Mouse (Mus musculus) neural tube, embryonic 12.5 days (tissue): ENCODE results near the gene Gm648. TPM values are rescaled to one million over a fixed set of nuclear protein-coding genes. Genes with fewer than 3 reads are reported as not detected.
A peak's percentile ranks its signal among the peaks of the same experiment; 100 is the strongest.
"Not testable (repeated sequence)": the region's sequence is repeated elsewhere in the genome, so short reads cannot be mapped to it uniquely, and the experiment has no call there.

Experiments used
- ATAC-seq: fragments of 200-750 bp; cut with Nextera tagmentation; 2 replicates; pipeline ENCODE4 v1.8.0; 2017; ENCODE audit warnings: low read depth, mild to moderate bottlenecking, moderate TSS enrichment, moderate library complexity; ENCODE audit not compliant: low FRiP score
- H3K27ac ChIP-seq: fragments of 300-500 bp; sonication (generic); 2 replicates; pipeline ENCODE4 v1.5.1; 2016
- H3K27me3 ChIP-seq: fragments of 300-500 bp; sonication (generic); replicated peaks from 2 replicates; pipeline ENCODE4 v1.6.1; 2016; ENCODE audit warnings: mild to moderate bottlenecking
- H3K36me3 ChIP-seq: fragments of 300-500 bp; sonication (generic); 2 replicates; pipeline ENCODE4 v1.6.1; 2016; ENCODE audit warnings: mild to moderate bottlenecking
- H3K4me1 ChIP-seq: fragments of 300-500 bp; sonication (generic); 2 replicates; pipeline ENCODE4 v1.6.1; 2016
- H3K4me2 ChIP-seq: fragments of 300-500 bp; sonication (generic); replicated peaks from 2 replicates; pipeline ENCODE4 v1.6.1; 2016; ENCODE audit warnings: mild to moderate bottlenecking
- H3K4me3 ChIP-seq: fragments of 300-500 bp; sonication (generic); 2 replicates; pipeline ENCODE4 v1.5.1; 2016
- H3K9ac ChIP-seq: fragments of 300-500 bp; sonication (generic); 2 replicates; pipeline ENCODE4 v1.6.1; 2016; ENCODE audit warnings: mild to moderate bottlenecking
- H3K9me3 ChIP-seq: fragments of 300-500 bp; sonication (generic); 2 replicates; pipeline ENCODE4 v1.6.1; 2016; ENCODE audit warnings: mild to moderate bottlenecking
- WGBS: fragments of 180-500 bp; shearing (Covaris S2); methylation state at CpG from one replicate; pipeline ENCODE4 v1.1.7; 2016; 5-methylcytosine and 5-hydroxymethylcytosine counted together
- polyA plus RNA-seq: library from polyadenylated mRNA; unstranded; fragments of >200 nt; fragmentation: Nextera tagmentation; extraction: Ambion mirVana; gene quantifications from 2 replicates; pipeline ENCODE4 v1.2.1, GENCODE M21; 2016

Gene Gm648
- polyA plus RNA-seq: not detected in 2 replicates

GRCm38 (mm10) chrX:56549506-56549905 is at the start of gene Gm648:
TSS of gene Gm648 (minus strand) at chrX:56549606.
- no peak within 1 kb of the TSS for H3K4me2 ChIP-seq
- H3K9me3 ChIP-seq: no peaks in the 10 kb centered on the region
- no peak within 1 kb of the TSS for H3K9ac ChIP-seq
- no peaks in the 10 kb centered on the region for H3K27me3 ChIP-seq
- 86% methylated on average over 7 of the region's 7 CpGs for WGBS
- H3K4me3 ChIP-seq: no peak within 1 kb of the TSS
- ATAC-seq: no peak
- no peaks in the 10 kb centered on the region for H3K36me3 ChIP-seq
- H3K27ac ChIP-seq: no peak within 1 kb of the TSS
- H3K4me1 ChIP-seq: no peaks in the 10 kb centered on the region

DNA sequence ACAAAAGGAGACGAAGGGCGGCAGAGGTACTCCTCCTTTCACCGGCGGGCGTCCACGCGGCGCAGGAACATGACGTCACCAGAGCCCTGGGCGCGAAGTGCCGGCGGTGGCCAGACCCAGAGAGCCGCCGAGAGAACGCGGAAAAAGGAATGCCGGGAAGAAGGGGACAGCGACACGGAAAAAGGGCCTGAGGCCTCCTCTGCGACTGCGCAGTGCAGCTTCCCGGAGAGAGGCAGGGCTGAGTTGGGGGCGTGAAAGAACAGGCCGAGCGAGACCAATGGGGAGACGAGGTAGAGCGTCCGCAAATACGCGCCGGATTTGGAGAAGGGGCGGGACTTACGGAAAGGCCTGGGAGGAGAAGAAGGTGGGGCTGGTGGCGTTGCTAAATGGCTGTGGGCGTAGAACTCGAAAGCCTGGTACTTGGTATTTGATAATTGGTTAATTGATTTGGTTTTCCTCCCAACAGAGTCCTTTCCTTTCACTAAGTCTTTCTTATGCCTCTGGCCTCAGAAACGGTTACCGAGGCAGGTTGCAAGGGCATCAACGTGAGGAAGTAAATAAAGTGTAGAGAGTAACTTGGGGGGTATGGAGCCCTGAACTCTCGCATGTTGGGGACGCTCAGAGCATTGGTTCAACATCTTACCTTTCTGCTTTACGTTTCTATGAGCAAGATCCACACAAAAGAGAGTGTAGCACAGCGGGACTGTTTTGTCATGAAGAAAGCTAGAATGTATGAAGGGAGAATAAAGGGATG is 48.7 kb upstream of the Gm648 start, which contains the start of gene Mmgt1:
Gene Mmgt1 (minus strand): TSS at position 183 of the 754 bp plus-strand sequence.
- no peaks in the 10 kb centered on the region for H3K9me3 ChIP-seq
- H3K27ac ChIP-seq: no peak within 1 kb of the TSS
- peak within 1 kb of the TSS; percentile 58 for H3K4me3 ChIP-seq
- WGBS: 14% methylated on average over 41 of the region's 44 CpGs
- peak; percentile 97 for ATAC-seq
- H3K36me3 ChIP-seq: no peaks in the 10 kb centered on the region
- H3K4me1 ChIP-seq: peaks cover 3% of the 10 kb centered on the region; the same call in 1 of the 2 replicates
- H3K27me3 ChIP-seq: no peaks in the 10 kb centered on the region
- H3K4me2 ChIP-seq: peak within 1 kb of the TSS; percentile 58
- H3K9ac ChIP-seq: peak within 1 kb of the TSS; percentile 67

- peak overlapping the region; percentile 58 for H3K4me2 ChIP-seq
- H3K4me1 ChIP-seq: peaks cover 3% of the 10 kb centered on the region; the same call in 1 of the 2 replicates
- WGBS: 15% methylated on average over 25 of the region's 25 CpGs
- ATAC-seq: peak; percentile 75
- peak overlapping the region; percentile 67 for H3K9ac ChIP-seq
- no peaks in the 10 kb centered on the region for H3K9me3 ChIP-seq
- H3K27ac ChIP-seq: no peak overlapping the region
- H3K4me3 ChIP-seq: peak overlapping the region; percentile 58
- H3K27me3 ChIP-seq: no peaks in the 10 kb centered on the region
- H3K36me3 ChIP-seq: no peaks in the 10 kb centered on the region
These were observed 47.9 kb upstream of the Gm648 start for GRCm38 (mm10) chrX:56597219-56597886.

DNA sequence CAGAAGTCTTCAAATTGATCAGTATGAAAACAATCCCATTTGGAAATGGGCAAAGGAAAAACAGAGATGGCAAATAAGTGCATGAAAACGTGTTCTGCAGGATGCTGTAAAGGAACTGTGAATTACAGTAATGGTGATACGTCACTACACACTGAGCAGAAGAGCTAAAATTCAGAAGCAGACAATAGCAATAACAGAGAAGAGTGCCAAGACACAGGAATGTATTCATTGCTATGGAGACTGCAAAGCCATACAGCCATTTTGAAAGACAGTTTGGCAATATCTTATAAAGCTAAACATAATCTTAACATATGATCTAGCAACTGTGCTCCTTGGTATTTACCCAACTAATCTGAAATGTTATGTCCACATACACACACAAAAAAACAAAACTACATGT is 28.8 kb upstream of the Gm648 start:
- 79% methylated on average over 2 of the region's 2 CpGs for WGBS
- H3K4me2 ChIP-seq: no peak overlapping the region
- H3K9ac ChIP-seq: no peak overlapping the region
- H3K36me3 ChIP-seq: no peaks in the 10 kb centered on the region
- H3K27me3 ChIP-seq: no peaks in the 10 kb centered on the region
- no peak overlapping the region for H3K27ac ChIP-seq
- ATAC-seq: no peak
- H3K9me3 ChIP-seq: no peaks in the 10 kb centered on the region
- H3K4me1 ChIP-seq: no peaks in the 10 kb centered on the region
- H3K4me3 ChIP-seq: no peak overlapping the region

- H3K4me2 ChIP-seq: no peak overlapping the region
- H3K27ac ChIP-seq: no peak overlapping the region
- H3K4me1 ChIP-seq: no peaks in the 10 kb centered on the region
- no peak overlapping the region for H3K9ac ChIP-seq
- no peak overlapping the region for H3K4me3 ChIP-seq
- H3K27me3 ChIP-seq: no peaks in the 10 kb centered on the region
- no peak for ATAC-seq
- no peaks in the 10 kb centered on the region for H3K36me3 ChIP-seq
- WGBS: 24% methylated on average over 6 of the region's 6 CpGs
- H3K9me3 ChIP-seq: no peaks in the 10 kb centered on the region
These were observed 23.1 kb upstream of the Gm648 start for GRCm38 (mm10) chrX:56572465-56572864.

GRCm38 (mm10) chrX:56553584-56553983 is 4.2 kb upstream of the Gm648 start:
- Histone ChIP-seq H3K9me3 (no peaks in the 10 kb centered on the region), H3K36me3 (no peaks in the 10 kb centered on the region), H3K4me2 (no peak overlapping the region), H3K4me3 (no peak overlapping the region), H3K27me3 (no peaks in the 10 kb centered on the region), H3K9ac (no peak overlapping the region), H3K27ac (no peak overlapping the region), H3K4me1 (no peaks in the 10 kb centered on the region)
- 80% methylated on average over 3 of the region's 3 CpGs for WGBS
- ATAC-seq: no peak

DNA sequence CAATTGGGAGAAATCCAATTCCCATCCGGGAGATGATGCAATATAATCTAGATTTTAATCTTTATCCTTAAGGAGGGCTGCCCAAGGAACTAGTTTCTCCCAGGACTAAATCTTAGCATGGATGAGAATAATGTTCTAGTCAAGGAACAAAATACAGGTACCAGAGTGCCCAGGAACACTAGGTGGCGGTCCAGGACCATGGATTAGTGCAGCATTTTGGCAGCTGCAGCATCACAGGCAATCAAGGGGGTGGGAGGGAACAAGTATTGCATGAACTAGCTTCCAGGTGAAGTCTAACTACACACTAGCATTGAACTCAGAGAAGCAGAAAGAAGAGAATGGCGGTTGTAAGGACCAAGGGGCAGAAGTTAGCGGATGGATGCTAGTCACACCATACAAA is 12.2 kb downstream of the Gm648 start:
- Histone ChIP-seq H3K4me3 (no peak overlapping the region), H3K4me1 (no peaks in the 10 kb centered on the region), H3K4me2 (no peak overlapping the region), H3K36me3 (no peaks in the 10 kb centered on the region), H3K9ac (no peak overlapping the region), H3K27ac (no peak overlapping the region), H3K9me3 (no peaks in the 10 kb centered on the region), H3K27me3 (no peaks in the 10 kb centered on the region)
- WGBS: 60% methylated on average over 4 of the region's 4 CpGs
- ATAC-seq: no peak

DNA sequence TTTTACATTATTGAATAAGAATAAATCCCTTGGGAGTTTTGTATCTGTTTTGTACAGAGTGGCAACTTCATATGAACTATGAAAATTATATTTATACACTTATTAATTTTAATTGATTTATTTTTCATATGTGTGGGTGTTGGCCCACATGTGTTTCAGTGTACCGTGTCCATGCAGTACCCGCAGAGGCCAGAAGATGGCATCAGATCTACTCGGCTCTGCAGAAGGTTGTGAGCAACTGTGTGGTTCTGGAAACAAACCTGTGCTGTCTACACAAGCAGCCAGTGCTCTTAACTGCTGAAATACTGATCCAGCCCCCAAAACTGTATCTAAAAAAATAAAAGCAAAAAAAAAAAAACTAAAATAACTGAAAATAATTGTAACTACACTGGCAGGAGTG is 18.1 kb downstream of the Gm648 start:
- 12% methylated on average over 3 of the region's 3 CpGs for WGBS
- no peak overlapping the region for H3K9ac ChIP-seq
- ATAC-seq: no peak
- H3K9me3 ChIP-seq: no peaks in the 10 kb centered on the region
- no peaks in the 10 kb centered on the region for H3K4me1 ChIP-seq
- no peaks in the 10 kb centered on the region for H3K27me3 ChIP-seq
- H3K4me3 ChIP-seq: no peak overlapping the region
- no peak overlapping the region for H3K27ac ChIP-seq
- H3K36me3 ChIP-seq: no peaks in the 10 kb centered on the region
- H3K4me2 ChIP-seq: no peak overlapping the region

DNA sequence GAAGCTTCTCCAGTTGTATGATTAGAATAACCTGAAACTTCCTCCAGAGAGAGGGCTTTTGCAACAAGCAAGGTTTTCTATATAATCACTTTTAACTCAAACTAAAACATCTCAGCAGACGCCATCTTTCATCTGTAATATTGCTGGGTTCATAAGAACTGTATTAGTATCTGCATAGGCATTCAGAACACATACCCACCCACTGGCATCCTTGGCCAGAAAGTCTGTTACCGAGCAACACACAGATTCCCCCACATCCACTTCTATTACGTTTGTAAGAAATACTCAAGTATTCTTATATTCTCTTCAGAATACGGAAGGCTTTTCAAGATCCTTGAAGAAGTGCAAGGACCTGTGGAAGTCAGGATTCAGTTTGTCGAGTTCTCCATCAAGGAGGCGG is 25.0 kb downstream of the Gm648 start, which contains the start of gene Gm10477:
Gene Gm10477 (plus strand): TSS at position 301 of the 400 bp plus-strand sequence.
- H3K4me3 ChIP-seq, H3K36me3 ChIP-seq, H3K27me3 ChIP-seq, ATAC-seq, H3K4me1 ChIP-seq, H3K27ac ChIP-seq, H3K4me2 ChIP-seq, H3K9me3 ChIP-seq, H3K9ac ChIP-seq: not testable (repeated sequence)
- WGBS: 90% methylated on average over 6 of the region's 6 CpGs

DNA sequence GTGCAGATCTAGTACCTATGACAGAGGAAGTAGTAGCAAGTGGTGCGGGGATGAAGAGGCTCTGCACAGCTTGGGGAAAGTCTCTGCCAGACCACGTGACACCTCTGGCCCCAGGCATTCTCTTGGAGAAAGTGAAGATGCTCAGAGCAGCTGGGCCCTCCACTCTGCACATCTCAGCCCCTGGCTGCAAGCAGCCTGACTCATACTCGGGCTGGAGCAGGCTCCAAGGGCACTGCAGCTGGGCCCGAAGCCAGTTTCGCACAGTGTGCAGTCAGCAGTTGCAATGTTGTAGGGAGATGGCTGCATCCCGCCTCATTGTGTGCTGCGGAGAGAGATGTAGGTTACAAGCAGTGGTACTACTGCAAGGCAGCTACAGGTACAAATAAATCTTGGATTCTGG is 52.2 kb downstream of the Gm648 start:
- no peaks in the 10 kb centered on the region for H3K36me3 ChIP-seq
- WGBS: 85% methylated on average over 7 of the region's 7 CpGs

More for the DNA sequence above, 52.2 kb downstream of the Gm648 start:
- Histone ChIP-seq H3K4me2 (no peak overlapping the region), H3K27ac (no peak overlapping the region), H3K27me3 (no peaks in the 10 kb centered on the region), H3K9me3 (no peaks in the 10 kb centered on the region), H3K4me1 (no peaks in the 10 kb centered on the region), H3K4me3 (no peak overlapping the region), H3K9ac (no peak overlapping the region)
- ATAC-seq: no peak
